Mouse (Mus musculus): Measurements from ENCODE around the gene Ywhah.
"Not testable (repeated sequence)": the region's sequence is repeated elsewhere in the genome, so short reads cannot be mapped to it uniquely, and the experiment has no call there.

The Ywhah gene

GRCm38 (mm10) chr5:33011132-33012106 lies 7.2 kb upstream of the Ywhah start:
- no peak for DNase-seq (ENCODE audit: low spot score in 2 of 2)

GRCm38 (mm10) chr5:33014096-33014495 lies 4.5 kb upstream of the Ywhah start:
- no peak for DNase-seq (ENCODE audit: low spot score in 2 of 2)

- no peak for DNase-seq (ENCODE audit: low spot score in 2 of 2)
Observed at GRCm38 (mm10) chr5:33015579-33015978, 3.0 kb upstream of the Ywhah start.

GRCm38 (mm10) chr5:33018189-33018560 lies 441 bp upstream of the Ywhah start:
- no peak for DNase-seq (ENCODE audit: low spot score in 2 of 2)

GRCm38 (mm10) chr5:33019426-33019821 lies 808 bp downstream of the Ywhah start:
- peak; percentile 13 to 24 for DNase-seq (ENCODE audit: low spot score in 2 of 2)

- DNase-seq (ENCODE audit: low spot score in 2 of 2): no peak
Observed at GRCm38 (mm10) chr5:33021622-33022021, 3.0 kb downstream of the Ywhah start.

- no peak for DNase-seq (ENCODE audit: low spot score in 2 of 2)
Observed at GRCm38 (mm10) chr5:33023337-33023736, 4.7 kb downstream of the Ywhah start.

GRCm38 (mm10) chr5:33024474-33024873 lies 5.9 kb downstream of the Ywhah start:
- peak; percentile 34 to 43 for DNase-seq (ENCODE audit: low spot score in 2 of 2)

GRCm38 (mm10) chr5:33028656-33029055 lies 10.0 kb downstream of the Ywhah start:
- no peak for DNase-seq (ENCODE audit: low spot score in 2 of 2)

GRCm38 (mm10) chr5:33030425-33031175 lies 12.0 kb downstream of the Ywhah start:
- DNase-seq (ENCODE audit: low spot score in 2 of 2): no peak

- no peak for DNase-seq (ENCODE audit: low spot score in 2 of 2)
Observed at GRCm38 (mm10) chr5:33032036-33032773, 13.6 kb downstream of the Ywhah start.

GRCm38 (mm10) chr5:33033121-33033520 lies 14.5 kb downstream of the Ywhah start:
- peak; percentile 56 to 74 for DNase-seq (ENCODE audit: low spot score in 2 of 2)

GRCm38 (mm10) chr5:33033633-33034032 lies 15.0 kb downstream of the Ywhah start:
- not testable (repeated sequence) for DNase-seq (ENCODE audit: low spot score in 2 of 2)

- no peak for DNase-seq (ENCODE audit: low spot score in 2 of 2)
Observed at GRCm38 (mm10) chr5:33034100-33034499, 15.5 kb downstream of the Ywhah start.

GRCm38 (mm10) chr5:33034916-33035315 lies 16.3 kb downstream of the Ywhah start:
- no peak for DNase-seq (ENCODE audit: low spot score in 2 of 2)

- no peak for DNase-seq (ENCODE audit: low spot score in 2 of 2)
Observed at GRCm38 (mm10) chr5:33038656-33039509, 20.3 kb downstream of the Ywhah start.

- DNase-seq (ENCODE audit: low spot score in 2 of 2): peak in 1 of 2 experiments; percentile 32
Observed at GRCm38 (mm10) chr5:33039510-33039911, 20.9 kb downstream of the Ywhah start.

- DNase-seq (ENCODE audit: low spot score in 2 of 2): not testable (repeated sequence)
Observed at GRCm38 (mm10) chr5:33040735-33041134, 22.1 kb downstream of the Ywhah start.

GRCm38 (mm10) chr5:33043397-33043796 lies 24.8 kb downstream of the Ywhah start:
- DNase-seq (ENCODE audit: low spot score in 2 of 2): no peak

- DNase-seq (ENCODE audit: low spot score in 2 of 2): no peak
Observed at GRCm38 (mm10) chr5:33044636-33045315, 26.2 kb downstream of the Ywhah start.

Measured in heart, adult 9 months (tissue).